Mouse (Mus musculus) embryonic facial prominence, embryonic 10.5 days (tissue): ENCODE data around the gene Plekhg3. TPM values are rescaled to one million over a fixed set of nuclear protein-coding genes. Genes with fewer than 3 reads are reported as not detected.
A peak's percentile ranks its signal among the peaks of the same experiment; 100 is the strongest.

ENCODE experiments used
- DNase-seq: peaks from one replicate; pipeline ENCODE4 v3.0.0-alpha.2; 2017; ENCODE audit warnings: low spot score
- H3K27ac ChIP-seq: fragments of 300-500 bp; sonication (generic); replicated peaks from 2 replicates; pipeline ENCODE4 v1.5.1; 2016; ENCODE audit warnings: mild to moderate bottlenecking
- H3K27me3 ChIP-seq: fragments of 300-500 bp; sonication (generic); replicated peaks from 2 replicates; pipeline ENCODE4 v1.6.1; 2016; ENCODE audit warnings: low read depth, mild to moderate bottlenecking; ENCODE audit not compliant: poor library complexity, severe bottlenecking
- H3K36me3 ChIP-seq: fragments of 300-500 bp; sonication (generic); replicated peaks from 2 replicates; pipeline ENCODE4 v1.6.1; 2016; ENCODE audit warnings: mild to moderate bottlenecking, moderate library complexity
- H3K4me1 ChIP-seq: fragments of 300-500 bp; sonication (generic); 2 replicates; pipeline ENCODE4 v1.6.1; 2016
- H3K4me3 ChIP-seq: fragments of 300-500 bp; sonication (generic); 2 replicates; pipeline ENCODE4 v1.5.1; 2016; ENCODE audit warnings: mild to moderate bottlenecking, moderate library complexity
- H3K9me3 ChIP-seq: fragments of 300-500 bp; sonication (generic); 2 replicates; pipeline ENCODE4 v1.6.1; 2016; ENCODE audit warnings: mild to moderate bottlenecking
- WGBS: fragments of 180-500 bp; shearing (Covaris S2); methylation state at CpG from one replicate; pipeline ENCODE4 v1.1.7; 2016; 5-methylcytosine and 5-hydroxymethylcytosine counted together
- polyA plus RNA-seq: library from polyadenylated mRNA; unstranded; fragments of >200 nt; fragmentation: Nextera tagmentation; extraction: Ambion mirVana; gene quantifications from 2 replicates; pipeline ENCODE4 v1.2.1, GENCODE M21; 2016

The Plekhg3 gene
- polyA plus RNA-seq, 1 experiment from 2014 or later, result 3.9 TPM

- no peak overlapping the region for H3K27ac ChIP-seq
- 56% methylated on average over 15 of the region's 15 CpGs for WGBS
- no peaks in the 10 kb centered on the region for H3K9me3 ChIP-seq
- peaks cover 30% of the 10 kb centered on the region for H3K27me3 ChIP-seq
- peak; percentile 78 for DNase-seq
- no peak overlapping the region for H3K4me3 ChIP-seq
- peaks cover 32% of the 10 kb centered on the region for H3K4me1 ChIP-seq
- no peaks in the 10 kb centered on the region for H3K36me3 ChIP-seq
Observed at GRCm38 (mm10) chr12:76596292-76597023, 65.8 kb downstream of the Plekhg3 start.

DNA sequence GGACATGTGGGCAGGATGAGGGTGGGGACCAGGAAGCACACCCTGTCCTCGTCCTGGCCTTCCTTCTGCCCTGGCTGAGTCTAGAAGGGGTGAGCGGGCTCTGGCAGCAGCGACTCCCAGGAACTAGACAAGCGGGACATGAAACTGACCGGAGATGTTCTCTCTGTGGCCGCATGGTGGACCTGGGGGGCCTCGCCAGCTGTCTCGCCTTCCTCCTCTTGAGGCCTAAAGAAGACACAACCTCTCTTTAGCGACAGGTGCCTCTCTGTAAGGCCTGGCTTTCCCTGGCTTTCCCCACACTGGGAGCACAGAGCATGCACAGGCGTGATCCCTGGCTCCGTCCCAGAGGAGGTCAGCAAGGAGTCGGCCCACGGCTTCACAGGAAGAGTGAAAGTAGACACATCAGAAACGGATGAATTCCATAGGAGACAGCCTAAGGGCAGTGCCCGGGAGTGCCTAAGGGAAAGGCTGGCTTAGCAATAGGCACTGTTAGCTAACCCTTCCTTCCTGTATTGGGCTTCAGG is 66.9 kb downstream of the Plekhg3 start:
- Histone ChIP-seq H3K27me3 (peaks cover 30% of the 10 kb centered on the region), H3K4me1 (peaks cover 32% of the 10 kb centered on the region), H3K4me3 (no peak overlapping the region), H3K9me3 (no peaks in the 10 kb centered on the region), H3K27ac (no peak overlapping the region), H3K36me3 (no peaks in the 10 kb centered on the region)
- 69% methylated on average over 15 of the region's 15 CpGs for WGBS
- DNase-seq, result no peak

DNA sequence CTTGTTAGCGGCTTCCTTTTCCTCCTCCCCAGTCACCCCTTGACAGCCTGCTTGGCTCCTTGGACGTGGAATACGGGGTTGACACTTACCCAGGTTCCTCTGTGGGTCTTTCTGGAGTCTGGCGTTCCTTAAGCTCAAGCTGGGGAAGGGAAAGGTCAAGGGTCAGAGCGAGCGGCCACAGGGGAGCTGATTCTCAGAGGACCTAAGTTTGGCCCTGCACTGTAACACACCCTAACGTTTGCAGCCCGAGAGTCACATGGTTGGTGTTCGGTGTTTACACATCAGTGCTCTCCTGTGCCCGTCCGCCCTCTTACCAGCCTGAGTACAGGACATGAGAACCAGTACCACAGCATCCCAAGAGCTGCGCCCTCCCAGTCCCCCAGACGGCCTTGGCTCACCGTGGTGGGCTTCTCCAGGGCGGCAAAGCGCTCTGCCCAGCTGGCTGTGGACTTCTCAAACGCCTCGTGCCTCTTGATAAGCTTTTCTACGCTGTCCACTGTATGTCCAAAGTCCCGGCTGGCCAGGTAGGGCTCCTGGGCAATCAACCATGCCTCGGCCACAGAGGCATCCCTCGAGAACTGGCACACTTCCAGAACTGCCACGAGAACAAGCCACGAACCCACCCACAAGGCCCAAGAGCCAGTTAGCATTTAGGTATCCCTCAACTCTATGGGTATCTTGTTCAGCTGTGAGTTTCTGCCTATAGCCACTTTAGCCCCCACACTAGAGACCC is 67.7 kb downstream of the Plekhg3 start:
- Histone ChIP-seq H3K27me3 (peaks cover 25% of the 10 kb centered on the region; the same call in 1 of the 2 replicates), H3K27ac (no peak overlapping the region), H3K9me3 (no peaks in the 10 kb centered on the region), H3K4me3 (no peak overlapping the region), H3K36me3 (no peaks in the 10 kb centered on the region), H3K4me1 (peaks cover 32% of the 10 kb centered on the region)
- no peak for DNase-seq
- WGBS, result 71% methylated on average over 24 of the region's 24 CpGs

GRCm38 (mm10) chr12:76603779-76604178 is 73.1 kb downstream of the Plekhg3 start:
- H3K27me3 ChIP-seq, result 0 out of 2 replicates have a peak, but pooled peaks cover 4% of the 10 kb centered on the region
- no peak overlapping the region for H3K4me3 ChIP-seq
- H3K9me3 ChIP-seq, result no peaks in the 10 kb centered on the region
- DNase-seq, result no peak
- no peak overlapping the region for H3K27ac ChIP-seq
- no peaks in the 10 kb centered on the region for H3K36me3 ChIP-seq
- 92% methylated on average over 9 of the region's 9 CpGs for WGBS
- peaks cover 11% of the 10 kb centered on the region for H3K4me1 ChIP-seq

DNA sequence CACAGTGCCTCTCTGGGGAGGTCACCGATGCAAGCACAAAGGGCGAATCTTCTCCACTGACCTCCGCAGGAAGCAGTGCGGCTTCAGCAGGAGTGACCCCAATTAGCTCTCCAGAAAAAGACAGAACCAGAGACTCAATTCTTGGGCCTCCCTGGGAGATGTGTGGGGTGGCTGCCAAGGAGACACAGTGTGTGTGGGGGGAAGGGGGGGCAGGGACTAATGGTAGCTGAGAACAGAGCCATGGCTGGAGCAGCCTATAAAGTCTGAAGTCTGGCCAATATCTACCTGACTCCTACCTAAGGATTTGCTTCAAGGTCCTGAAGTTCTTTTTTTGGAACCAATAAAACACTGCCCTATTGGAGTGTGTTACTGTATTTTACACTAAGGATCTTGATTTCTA is 73.9 kb downstream of the Plekhg3 start:
- no peak for DNase-seq
- WGBS, result 44% methylated on average over 4 of the region's 4 CpGs
- no peaks in the 10 kb centered on the region for H3K36me3 ChIP-seq
- no peak overlapping the region for H3K27ac ChIP-seq
- 0 out of 2 replicates have a peak, but pooled peaks cover 8% of the 10 kb centered on the region for H3K27me3 ChIP-seq
- no peak overlapping the region for H3K4me3 ChIP-seq
- H3K4me1 ChIP-seq, result peaks cover 8% of the 10 kb centered on the region
- H3K9me3 ChIP-seq, result no peaks in the 10 kb centered on the region

DNA sequence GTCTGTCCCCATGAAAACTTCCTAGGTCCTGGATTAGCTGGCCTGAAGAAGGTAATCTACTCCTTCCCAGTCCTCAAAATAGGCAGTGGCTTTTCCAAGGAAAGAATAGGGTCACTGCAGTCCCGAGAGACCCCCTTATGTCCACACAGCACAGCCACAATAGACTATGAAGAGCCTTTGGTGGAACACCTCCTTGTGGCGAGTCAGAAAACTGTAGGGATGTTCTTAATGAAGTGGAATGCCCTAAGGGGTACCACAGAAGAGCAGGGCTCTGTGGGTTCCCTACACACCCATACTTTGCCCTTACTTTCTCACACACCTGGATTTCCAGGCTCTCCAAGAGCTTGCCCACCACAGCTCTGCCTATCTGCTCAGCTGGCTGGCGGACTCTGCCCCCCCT is 75.1 kb downstream of the Plekhg3 start:
- Histone ChIP-seq H3K4me1 (peaks cover 8% of the 10 kb centered on the region), H3K27me3 (0 out of 2 replicates have a peak, but pooled peaks cover 8% of the 10 kb centered on the region), H3K4me3 (no peak overlapping the region), H3K36me3 (no peaks in the 10 kb centered on the region), H3K27ac (no peak overlapping the region), H3K9me3 (no peaks in the 10 kb centered on the region)
- 66% methylated on average over 3 of the region's 3 CpGs for WGBS
- DNase-seq, result no peak

DNA sequence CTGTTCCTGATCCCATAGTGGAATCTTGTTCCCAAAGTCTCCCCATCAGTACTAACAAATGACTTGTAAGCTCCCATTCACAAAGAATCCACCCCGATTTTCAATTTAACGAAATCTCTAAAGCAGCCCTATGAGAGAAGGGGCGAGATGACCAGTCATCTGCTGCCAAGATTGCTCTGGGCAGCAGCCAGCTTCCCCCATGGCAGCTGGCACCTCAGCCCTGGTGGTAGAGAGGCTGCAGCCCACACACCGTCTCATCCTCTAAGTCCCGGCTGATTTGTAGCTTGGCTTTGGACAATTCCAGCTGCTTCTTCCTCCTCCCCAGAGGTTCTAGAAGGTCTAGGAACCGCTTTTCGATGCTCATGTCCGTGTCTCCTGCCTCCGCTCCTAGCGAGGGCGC is 77.5 kb downstream of the Plekhg3 start:
- no peaks in the 10 kb centered on the region for H3K36me3 ChIP-seq
- WGBS, result 89% methylated on average over 11 of the region's 11 CpGs
- no peak overlapping the region for H3K27ac ChIP-seq
- H3K4me3 ChIP-seq, result no peak overlapping the region
- H3K4me1 ChIP-seq, result peaks cover 8% of the 10 kb centered on the region
- no peaks in the 10 kb centered on the region for H3K9me3 ChIP-seq
- DNase-seq, result no peak
- 0 out of 2 replicates have a peak, but pooled peaks cover 8% of the 10 kb centered on the region for H3K27me3 ChIP-seq

DNA sequence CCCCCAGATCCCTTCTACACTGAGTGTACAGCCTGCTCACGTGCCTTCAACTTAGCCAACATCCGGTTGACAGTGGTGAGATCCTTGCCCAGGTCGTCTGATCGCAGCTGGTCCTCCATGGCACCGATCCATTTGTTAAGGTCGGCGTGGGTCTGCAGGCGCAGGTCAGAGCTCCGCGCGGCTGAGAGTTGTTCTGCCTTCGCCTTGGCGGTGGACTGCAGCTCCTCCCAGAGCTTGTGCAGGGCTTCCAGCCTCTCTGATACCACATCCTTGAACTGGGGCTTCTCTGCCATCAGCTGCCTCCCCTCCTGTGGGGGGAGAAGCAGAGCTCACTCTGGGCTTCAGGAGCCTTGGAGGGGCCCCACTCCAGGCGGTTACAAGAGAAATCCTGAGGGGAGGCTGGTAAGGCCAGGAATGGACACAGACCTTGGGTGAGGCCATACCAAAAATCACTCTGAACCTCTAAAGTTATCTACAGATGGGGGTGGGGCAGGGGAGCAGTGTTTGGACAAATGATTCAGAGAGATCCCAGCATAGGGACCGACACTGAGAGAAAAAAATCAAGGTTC is 78.4 kb downstream of the Plekhg3 start:
- Histone ChIP-seq H3K27ac (no peak overlapping the region; the same call in 1 of the 2 replicates), H3K4me1 (peaks cover 8% of the 10 kb centered on the region), H3K4me3 (no peak overlapping the region), H3K36me3 (no peaks in the 10 kb centered on the region), H3K27me3 (0 out of 2 replicates have a peak, but pooled peaks cover 8% of the 10 kb centered on the region), H3K9me3 (no peaks in the 10 kb centered on the region)
- WGBS, result 81% methylated on average over 15 of the region's 15 CpGs
- no peak for DNase-seq

GRCm38 (mm10) chr12:76612621-76613020 is 81.9 kb downstream of the Plekhg3 start:
- no peak for DNase-seq
- no peaks in the 10 kb centered on the region for H3K36me3 ChIP-seq
- H3K27me3 ChIP-seq, result 0 out of 2 replicates have a peak, but pooled peaks cover 8% of the 10 kb centered on the region
- WGBS, result 86% methylated on average over 12 of the region's 12 CpGs
- peaks cover 16% of the 10 kb centered on the region for H3K4me1 ChIP-seq
- H3K27ac ChIP-seq, result no peak overlapping the region
- no peaks in the 10 kb centered on the region for H3K9me3 ChIP-seq
- no peak overlapping the region for H3K4me3 ChIP-seq

- Histone ChIP-seq H3K27me3 (no peaks in the 10 kb centered on the region), H3K36me3 (no peaks in the 10 kb centered on the region), H3K4me1 (peaks cover 36% of the 10 kb centered on the region), H3K4me3 (no peak overlapping the region), H3K27ac (no peak overlapping the region), H3K9me3 (no peaks in the 10 kb centered on the region)
- WGBS, result 73% methylated on average over 12 of the region's 12 CpGs
- DNase-seq, result no peak
Observed at GRCm38 (mm10) chr12:76614868-76615579, 84.3 kb downstream of the Plekhg3 start.

DNA sequence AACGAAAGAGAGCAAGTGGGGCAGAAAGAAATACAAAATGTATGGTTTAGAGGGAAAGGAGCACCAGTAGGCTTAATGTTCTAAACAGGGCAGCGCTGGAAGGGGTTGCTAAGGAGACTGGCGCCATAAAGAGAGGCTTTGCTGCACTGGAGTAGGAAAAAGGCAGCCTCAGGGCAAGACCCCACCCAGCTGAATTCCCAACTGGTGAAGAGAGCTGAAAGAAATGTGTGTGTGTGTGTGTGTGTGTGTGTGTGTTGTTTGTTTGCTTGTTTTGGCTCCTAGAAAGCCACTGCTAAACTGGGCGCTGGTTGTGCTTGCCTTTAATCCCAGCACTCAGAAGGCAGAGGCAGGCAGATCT is 84.9 kb downstream of the Plekhg3 start:
- WGBS, result 81% methylated on average over 4 of the region's 4 CpGs
- no peaks in the 10 kb centered on the region for H3K27me3 ChIP-seq
- H3K4me3 ChIP-seq, result no peak overlapping the region
- peaks cover 37% of the 10 kb centered on the region for H3K4me1 ChIP-seq
- H3K9me3 ChIP-seq, result no peaks in the 10 kb centered on the region
- H3K27ac ChIP-seq, result no peak overlapping the region
- H3K36me3 ChIP-seq, result no peaks in the 10 kb centered on the region
- no peak for DNase-seq

GRCm38 (mm10) chr12:76618175-76618574 is 87.5 kb downstream of the Plekhg3 start:
- Histone ChIP-seq H3K4me1 (peaks cover 43% of the 10 kb centered on the region), H3K4me3 (no peak overlapping the region), H3K27ac (peak overlapping the region; percentile 2; the same call in 1 of the 2 replicates), H3K9me3 (no peaks in the 10 kb centered on the region), H3K36me3 (no peaks in the 10 kb centered on the region), H3K27me3 (no peaks in the 10 kb centered on the region)
- WGBS, result 72% methylated on average over 4 of the region's 4 CpGs
- no peak for DNase-seq
